Mouse (Mus musculus) cerebellum, adult (tissue): ENCODE measurements around the gene Plppr4.

Experiments
- ATAC-seq: cut with Nextera tagmentation; 2 replicates; pipeline ENCODE4 v1.9.2; 2017; ENCODE audit warnings: mild to moderate bottlenecking, moderate library complexity, mixed read lengths; ENCODE audit not compliant: insufficient number of reproducible peaks, low FRiP score, low TSS enrichment

Plppr4 gene

DNA sequence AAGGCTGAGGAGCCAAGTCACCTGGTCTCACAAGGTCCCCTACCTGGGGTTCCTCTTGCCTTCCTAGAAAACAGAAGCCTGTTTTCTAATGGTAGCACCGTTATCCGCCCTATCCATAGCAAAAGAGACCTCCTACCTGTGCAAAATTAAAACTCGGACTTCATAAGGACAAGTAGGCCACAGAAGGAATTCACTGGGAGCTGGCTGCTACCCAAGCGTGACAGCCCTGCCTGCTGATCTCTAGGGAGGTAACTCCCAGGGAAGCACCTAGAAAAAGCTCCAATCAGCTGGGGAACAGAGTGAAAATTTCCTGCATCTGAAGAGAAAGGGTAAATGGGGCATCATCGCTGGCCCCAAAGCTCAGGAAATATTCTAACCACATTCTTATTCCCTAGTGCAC lies at the start of gene Plppr4:
Gene Plppr4, minus strand, starts transcription at position 349 of the 400 bp plus-strand sequence.
- ATAC-seq, result peak; percentile 56

DNA sequence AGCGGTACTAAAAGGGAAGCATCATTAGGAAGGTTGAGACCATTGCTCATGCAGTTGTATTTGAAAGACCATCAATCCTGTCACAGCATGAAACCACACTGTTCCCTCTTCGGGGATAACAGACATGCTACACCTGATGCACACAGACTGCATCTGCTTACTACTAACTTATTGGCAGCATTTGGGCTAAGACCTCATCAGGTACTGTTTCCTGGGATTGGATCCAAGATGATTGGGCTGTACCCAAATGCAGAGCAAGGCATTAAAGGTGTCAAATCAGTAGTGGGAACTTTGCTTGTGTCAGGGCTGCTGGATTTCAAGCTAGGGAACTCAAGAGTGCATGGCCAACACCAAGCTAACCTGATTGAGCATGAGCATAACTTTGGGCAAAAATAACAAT lies 45.1 kb upstream of the Plppr4 start:
- no peak for ATAC-seq

DNA sequence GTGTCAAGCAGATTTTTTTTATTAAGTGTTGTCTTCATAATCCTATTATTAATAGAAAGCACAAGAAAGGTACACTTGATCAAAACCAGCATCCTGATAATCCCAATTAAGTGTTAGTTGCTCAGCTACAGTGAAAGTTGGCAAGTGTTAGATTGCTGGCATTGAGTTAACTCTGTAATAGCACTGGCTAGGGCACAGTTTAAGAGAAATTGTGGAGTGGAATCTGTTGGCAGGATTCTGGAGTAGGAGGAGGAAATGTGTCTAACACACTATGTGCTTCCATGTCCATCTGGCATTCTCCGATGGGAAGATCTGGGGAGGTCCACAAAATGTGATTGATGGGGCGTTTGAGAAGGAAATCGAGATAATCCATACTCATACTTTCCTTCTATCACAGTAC lies 43.1 kb upstream of the Plppr4 start:
- no peak for ATAC-seq

DNA sequence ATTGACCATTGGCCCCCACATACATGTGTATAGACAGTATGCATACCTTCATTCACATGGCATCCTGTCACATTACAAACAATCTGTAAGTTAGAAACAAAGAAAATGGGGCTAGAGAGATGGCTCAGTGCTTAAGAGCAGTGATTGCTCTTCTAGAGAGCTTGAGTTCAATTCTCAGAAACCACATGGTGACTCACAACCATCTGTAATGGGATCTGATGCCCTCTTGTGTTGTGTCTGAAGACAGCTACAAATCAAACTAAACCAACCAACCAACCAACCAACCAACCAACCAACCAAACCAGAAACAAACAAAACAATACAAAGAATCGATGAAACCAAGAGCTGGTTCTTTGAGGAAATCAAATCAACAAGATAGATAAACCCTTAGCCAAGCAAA lies 5.4 kb upstream of the Plppr4 start:
- ATAC-seq, result no peak

DNA sequence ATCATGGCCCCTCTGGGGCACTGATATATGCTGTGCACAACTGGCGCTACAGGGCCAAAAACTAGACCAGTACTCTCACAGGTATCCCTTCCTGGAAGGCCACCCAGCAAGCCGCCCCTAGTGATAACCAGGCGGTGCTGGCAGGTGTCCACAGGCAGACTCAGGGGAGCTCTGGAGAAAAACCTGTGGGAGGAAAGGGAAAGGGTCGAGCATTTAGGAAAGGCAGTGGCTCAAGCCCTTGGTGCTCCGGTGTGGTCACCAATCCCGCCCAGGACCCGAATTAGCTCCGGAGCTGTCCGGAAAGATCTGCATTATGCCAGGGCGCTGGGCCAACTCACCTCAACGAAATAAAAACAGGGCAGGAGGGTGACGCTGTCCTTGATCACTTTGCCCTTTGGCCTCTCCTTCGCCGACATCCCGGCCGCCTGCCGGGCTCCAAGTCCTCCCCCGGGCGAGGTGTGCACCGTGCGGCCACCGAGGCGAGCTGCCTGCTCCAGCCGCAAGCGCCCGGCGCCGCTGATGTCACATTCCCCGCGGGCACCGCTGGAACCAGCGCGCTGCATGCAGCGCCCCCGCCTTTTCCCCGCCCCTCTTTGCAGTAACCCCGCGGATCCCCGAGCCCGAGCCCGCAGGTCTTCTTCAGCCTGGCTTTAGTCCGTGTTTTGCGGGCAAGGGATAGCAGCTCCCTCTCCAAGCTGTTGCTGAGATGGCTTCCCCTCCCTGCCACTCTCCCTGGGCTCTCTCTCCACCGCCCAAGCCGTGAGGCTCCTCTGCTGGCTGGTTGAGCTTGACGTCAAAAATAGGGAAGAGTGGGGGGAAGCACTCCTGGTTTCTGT lies 772 bp downstream of the Plppr4 start:
- peak; percentile 85 for ATAC-seq

DNA sequence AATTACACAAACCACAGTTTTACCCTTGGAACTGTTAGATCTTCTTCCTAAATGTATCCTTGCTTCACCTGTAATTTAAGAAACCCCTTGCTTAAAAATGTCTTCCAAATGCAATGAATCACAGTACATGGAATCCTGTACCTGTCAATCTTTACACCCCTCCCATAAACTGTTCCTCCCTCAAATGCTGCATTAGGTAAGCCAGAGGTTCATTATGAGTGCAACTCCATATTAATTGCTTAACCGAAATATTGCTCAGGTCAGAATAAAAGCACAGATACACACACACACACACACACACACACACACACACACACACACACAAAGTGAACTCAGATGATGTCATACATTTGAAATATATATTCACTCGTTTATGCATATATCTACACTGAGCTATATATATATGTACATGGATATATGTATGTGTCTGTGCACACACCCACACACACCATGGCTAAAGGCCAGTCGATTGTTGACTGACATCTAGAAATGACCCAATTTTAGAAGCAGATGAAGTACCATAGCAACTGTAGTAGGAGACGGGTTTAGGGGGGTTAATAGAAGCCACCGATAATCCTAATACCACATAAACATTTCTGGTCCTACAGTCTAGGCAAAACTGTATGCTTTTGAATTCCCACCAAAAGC lies 1.6 kb downstream of the Plppr4 start:
- ATAC-seq, result no peak

DNA sequence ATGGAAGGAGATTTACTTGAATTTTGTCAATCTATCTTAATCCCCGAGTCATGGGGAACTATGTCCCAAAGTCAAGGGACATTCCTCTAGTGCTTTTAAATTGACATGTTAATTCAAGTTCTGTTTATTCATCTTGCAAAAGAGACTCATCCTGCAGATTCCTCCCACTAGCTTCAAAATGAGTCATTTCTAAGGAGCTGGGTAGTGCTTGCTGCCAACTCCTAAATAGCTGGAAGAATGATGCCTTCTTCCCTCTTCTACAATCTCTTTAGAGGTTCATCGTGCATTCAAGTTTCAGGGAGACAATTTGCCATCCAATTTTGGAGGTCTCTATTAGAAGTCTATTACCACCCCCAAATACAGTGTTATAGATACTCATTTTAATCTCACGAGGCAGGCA lies 3.3 kb downstream of the Plppr4 start:
- no peak for ATAC-seq

DNA sequence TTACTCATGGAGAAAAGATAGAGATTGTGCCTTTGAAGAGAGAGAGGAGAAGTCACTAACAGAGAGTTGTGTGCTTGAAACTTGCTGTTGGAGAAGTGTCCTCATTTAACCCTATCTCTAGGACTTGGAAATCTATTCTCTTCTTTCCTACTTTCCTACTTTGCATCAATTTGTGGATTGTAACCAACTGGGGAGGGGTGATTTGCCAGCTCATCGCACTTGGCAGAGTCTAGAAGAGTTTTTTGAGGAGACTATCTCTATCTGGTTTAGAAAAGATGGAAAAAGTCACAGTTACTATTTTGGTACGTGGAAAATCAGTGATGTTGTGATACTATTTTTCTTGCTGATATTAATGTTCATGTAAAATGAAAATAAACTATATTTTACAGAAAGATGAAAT lies 6.7 kb downstream of the Plppr4 start:
- ATAC-seq, result no peak

DNA sequence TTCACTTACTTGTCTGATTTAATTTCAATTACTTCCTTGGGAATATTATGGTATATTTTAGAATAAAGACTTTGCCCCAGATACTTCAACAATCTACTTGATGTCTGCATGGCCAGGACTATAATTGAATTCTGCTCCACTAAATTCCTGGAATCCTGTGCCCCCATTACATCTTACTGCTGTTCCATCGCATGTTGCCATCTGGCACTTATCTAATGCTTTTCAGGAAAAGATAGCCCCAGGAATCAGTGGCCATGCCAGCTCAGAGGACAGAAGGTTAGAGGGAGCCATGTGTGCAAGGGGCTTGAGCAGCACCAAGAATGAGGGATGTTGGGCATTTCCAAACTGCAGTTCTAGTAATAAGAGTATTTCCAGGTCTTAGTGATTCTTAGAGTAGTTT lies 14.3 kb downstream of the Plppr4 start:
- peak; percentile 74 for ATAC-seq

DNA sequence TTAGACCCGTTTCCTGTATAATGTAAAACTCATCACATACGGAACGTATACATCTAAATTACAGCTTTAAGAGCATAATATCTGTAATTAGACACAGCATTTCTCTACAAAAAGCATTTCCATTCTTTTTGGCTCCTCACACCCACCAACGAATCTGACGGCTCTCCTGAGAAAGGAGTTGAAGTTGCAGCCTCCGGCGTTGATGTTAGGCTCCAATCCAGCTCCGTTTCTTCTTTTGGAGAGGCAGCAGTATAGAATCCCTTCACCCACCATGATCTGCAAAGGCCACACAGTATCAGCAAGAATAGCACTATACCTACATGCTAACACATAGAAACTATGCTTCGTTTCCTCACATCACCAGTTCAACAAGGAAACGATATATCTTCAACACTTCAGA lies 29.2 kb downstream of the Plppr4 start:
- ATAC-seq, result no peak

DNA sequence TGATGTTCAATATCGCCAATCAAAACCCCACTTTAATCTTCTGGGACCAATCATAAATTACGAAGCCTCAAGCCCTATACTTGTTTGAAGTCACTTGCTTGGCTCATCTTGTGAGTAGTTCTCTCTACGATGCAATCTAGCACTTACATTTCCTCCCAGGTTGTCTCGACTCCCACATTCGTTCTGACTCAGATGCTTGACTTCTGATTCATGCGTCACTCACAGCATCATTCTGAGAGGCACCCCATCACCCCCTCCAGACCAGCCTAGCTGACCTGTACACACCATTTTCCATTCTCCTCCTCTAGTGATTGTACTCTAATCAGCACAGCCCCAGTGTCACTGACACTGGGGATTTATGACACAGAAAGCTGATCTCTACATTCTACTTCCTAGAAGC lies 31.2 kb downstream of the Plppr4 start:
- no peak for ATAC-seq

DNA sequence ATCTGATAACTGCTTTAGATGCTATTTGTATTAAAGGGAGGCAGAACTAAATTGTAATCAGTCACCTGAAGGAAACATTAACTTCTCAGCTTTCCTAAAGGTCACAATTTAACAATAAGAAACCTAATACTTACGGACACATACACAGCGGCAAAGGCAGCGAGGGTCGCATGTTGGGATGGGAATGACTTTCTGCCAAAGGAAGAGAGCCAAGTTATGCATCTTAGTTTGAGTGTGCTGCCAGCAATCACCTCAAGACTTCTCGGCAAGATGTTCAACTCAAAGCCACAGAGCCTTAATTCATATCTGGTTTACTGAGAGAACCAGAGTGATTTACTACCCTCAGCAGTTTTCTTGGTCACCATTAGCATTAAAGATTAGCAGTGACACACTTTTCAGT lies 34.1 kb downstream of the Plppr4 start:
- ATAC-seq, result no peak

DNA sequence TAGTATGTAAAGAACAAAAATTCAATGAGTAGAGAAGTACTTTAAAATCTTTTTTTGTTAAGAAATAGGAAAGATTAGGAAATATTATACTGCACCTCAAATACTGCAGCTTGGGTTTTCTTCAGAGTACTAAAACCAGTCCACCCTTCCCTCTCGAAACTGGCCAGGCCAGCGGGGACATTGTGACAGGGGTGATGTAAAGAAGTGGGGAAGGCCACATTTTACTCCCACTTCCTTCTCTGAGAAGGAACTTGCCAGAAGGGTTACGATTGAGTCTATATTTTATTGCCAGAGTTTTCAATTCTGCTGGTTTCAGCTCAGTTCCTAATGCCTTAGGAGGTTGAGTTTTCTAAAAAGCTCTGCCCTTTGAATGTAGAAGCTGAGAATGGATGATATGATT lies 41.0 kb downstream of the Plppr4 start:
- no peak for ATAC-seq

DNA sequence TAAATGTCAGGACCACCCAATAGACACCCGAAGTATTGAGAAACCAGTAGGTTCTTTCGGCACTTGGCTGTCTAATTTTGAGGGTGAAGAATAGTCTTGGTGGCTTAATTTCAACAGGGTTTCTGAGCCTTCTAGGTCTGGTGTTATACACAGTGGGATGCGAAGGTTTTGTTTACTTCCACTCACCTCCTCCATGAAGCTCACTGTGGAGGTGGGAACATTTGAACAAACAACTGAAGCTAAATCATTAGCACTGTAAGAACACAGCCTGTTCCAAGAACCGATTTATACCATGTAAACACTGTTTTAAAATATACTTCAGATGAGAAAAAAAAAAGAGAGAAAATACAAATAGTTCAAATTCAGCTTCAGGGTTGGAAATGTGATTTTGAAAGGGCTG lies 47.3 kb downstream of the Plppr4 start:
- ATAC-seq, result no peak

DNA sequence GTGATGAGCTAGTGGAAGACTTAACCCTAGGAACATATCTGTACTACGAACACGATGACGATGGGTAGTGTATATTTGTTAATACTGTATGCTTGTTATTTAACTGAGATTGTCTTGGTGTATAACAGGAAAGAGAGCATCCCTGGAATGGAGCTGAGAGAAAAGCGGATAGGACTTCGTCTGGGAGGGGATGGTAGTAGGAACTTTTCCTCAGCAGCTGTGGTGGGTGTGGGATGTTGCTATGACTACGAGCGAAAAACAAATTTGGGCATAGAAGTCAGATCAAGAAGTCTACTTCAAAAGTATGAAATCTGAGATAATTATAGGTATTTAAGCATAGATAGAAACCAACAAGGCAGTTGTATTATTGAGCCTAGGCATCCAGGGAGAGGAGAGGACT lies 48.6 kb downstream of the Plppr4 start:
- ATAC-seq, result no peak

DNA sequence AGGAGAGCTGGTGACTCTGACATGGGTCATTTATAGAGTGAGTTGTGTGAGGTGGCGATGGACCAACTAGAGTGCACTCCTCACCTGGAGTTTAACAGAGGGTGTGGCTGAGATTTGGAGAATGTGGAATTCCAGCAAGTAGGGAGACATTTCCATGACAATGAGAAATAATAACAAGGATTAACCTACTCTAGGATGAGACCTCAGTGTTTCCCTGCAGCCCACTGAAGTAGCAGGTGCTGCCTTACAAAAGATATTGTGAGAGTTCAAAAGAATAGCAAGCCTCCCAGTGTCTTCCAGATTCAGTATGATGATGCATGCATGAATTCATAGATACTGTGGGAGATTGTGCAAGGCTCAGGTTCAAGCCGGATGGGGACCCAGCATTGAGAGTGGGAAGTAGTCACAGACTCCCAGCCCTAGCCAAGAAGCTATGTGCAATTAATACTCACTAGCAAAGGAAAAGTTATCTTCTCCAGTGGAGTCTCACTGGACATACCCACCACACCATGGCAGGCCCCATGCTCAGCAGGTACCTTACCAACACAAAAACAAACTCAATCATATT lies 49.8 kb downstream of the Plppr4 start:
- no peak for ATAC-seq

DNA sequence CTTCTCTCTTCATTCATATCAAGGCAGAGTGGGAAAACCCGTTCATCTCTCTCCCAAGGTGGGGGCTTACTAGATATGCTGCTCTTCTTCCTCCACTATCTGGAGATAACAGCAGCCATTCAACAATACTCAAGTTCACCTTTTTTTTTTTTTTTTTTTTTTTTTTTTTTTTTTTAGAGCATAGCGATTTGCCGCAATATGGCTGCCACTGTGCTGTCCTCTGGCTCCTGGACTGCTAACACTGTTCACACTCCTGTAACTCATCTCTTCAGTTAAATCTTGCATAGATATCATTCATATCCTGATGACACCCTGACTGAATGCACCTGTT lies 51.1 kb downstream of the Plppr4 start:
- ATAC-seq, result no peak

DNA sequence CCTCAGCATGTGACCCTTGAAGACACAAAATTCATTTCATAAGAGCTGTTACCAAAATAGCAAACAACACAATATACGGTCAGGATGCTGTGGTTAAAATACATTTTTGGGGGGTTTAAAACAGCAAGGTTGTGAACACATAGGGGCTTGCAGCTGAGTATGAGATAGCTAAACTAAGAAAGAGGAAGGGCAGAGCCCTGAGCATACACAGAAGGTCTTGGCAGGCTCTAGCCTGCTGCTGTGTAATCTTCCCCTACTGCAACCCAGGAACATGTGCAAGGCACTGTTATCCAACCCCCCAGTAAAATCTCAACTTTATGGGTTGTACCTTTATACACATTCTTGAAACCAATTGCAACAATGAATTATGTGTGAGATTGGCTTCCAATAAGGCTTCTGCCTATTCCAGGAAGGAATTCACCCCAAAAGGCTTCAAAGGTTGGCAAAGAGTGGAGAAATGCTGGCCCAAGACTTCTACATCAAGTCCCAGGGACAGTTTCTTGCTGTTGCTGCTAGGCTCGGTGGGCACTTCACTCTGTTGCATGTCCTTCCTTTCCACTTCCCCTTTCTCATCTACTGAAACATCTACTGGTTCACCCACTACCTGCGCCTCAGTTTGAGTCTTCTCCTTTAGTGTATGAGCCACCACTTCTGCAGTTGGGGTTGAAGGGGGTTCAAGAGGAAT lies 51.6 kb downstream of the Plppr4 start:
- no peak for ATAC-seq

DNA sequence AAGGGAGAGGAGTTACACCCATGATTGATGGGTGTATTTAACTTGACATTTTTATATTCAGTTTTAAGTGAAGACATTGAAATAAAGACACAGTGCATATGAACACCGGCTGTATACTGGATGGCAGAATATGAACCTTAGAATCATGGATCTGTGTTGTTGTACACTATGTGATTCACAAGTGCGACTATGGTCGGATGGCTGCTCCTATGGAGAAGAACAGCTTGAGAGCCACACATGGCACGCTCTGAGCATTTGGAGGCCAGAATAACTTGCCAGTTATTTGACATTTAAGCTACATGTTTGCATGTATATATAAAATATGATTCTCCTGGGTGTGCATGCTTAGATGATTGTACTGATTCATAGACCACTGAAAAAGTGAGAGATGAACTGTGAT lies 53.1 kb downstream of the Plppr4 start:
- ATAC-seq, result no peak

DNA sequence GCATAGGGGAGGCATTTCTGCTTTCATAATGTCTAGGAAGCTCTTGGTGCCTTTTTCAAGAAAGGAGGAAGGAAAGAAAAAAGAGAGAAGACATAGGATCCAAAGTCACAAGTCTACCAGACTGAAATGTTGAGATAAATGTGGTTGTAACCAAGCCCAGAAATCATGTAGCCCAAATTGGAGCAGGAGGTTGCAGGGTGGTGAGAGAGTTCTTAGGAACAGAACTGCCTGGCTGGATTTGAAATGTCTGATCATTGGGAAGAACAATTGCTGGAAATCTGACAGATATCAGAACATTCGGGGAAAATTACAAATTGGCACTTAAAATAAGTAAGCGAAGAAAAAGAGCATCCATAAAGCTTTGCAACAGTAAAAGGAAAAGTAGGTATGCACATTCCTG lies 56.6 kb downstream of the Plppr4 start:
- no peak for ATAC-seq

DNA sequence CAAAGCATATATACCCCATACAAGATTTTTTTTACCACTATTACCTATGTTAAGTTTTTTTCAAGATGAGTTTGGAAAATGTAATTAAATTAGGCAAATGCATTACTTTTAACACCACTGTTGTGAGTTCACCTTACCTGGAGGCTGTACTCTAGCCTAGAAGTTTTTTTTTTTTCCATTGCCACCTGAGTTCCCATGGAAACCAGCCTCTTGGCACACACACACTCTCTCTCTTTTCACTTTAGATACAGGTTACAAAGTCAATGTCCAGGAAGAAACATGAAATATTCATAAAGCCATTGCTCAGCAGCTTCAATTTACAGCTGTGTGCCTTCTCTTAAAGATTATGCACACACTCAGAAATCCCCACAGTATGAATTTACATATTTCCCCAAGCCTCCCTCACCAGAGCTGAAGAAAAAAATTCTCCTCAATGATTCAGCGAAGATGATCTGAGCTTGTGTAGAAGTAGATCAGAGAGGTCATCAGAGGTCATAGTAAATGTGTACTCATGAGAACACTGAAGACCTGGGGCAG lies 59.9 kb downstream of the Plppr4 start:
- ATAC-seq, result no peak
